Mouse (Mus musculus) forebrain, embryonic 11.5 days (tissue): Measurements from ENCODE around the gene Vkorc1l1. TPM values are rescaled to one million over a fixed set of nuclear protein-coding genes. Genes with fewer than 3 reads are reported as not detected.

ENCODE experiments used
- ATAC-seq: fragments of 200-750 bp; cut with Nextera tagmentation; replicated peaks from 2 replicates; pipeline ENCODE4 v1.8.0; 2017; ENCODE audit warnings: moderate TSS enrichment; ENCODE audit not compliant: low FRiP score
- DNase-seq: peaks from one replicate; pipeline ENCODE4 v3.0.0-alpha.2; 2017; ENCODE audit warnings: low spot score
- H3K27ac ChIP-seq: fragments of 300-500 bp; sonication (generic); 2 replicates; pipeline ENCODE4 v1.5.1; 2014; ENCODE audit warnings: low read depth, low read length
- H3K27me3 ChIP-seq: fragments of 300-500 bp; sonication (generic); 2 replicates; pipeline ENCODE4 v1.6.1; 2014; ENCODE audit warnings: mild to moderate bottlenecking, low read length, mixed read lengths; ENCODE audit not compliant: control insufficient read depth, insufficient read depth
- H3K36me3 ChIP-seq: fragments of 300-500 bp; sonication (generic); 2 replicates; pipeline ENCODE4 v1.6.1; 2014; ENCODE audit warnings: mild to moderate bottlenecking, low read length, moderate library complexity, mixed read lengths; ENCODE audit not compliant: control insufficient read depth, insufficient read depth
- H3K4me1 ChIP-seq: fragments of 300-500 bp; sonication (generic); replicated peaks from 2 replicates; pipeline ENCODE4 v1.6.1; 2014; ENCODE audit warnings: low read length, mixed read lengths; ENCODE audit not compliant: control insufficient read depth, insufficient read depth
- H3K4me2 ChIP-seq: fragments of 300-500 bp; sonication (generic); 2 replicates; pipeline ENCODE4 v1.6.1; 2014; ENCODE audit warnings: low read depth, mild to moderate bottlenecking, low read length, moderate library complexity, mixed read lengths; ENCODE audit not compliant: severe bottlenecking
- H3K4me3 ChIP-seq: fragments of 300-500 bp; sonication (generic); 2 replicates; pipeline ENCODE4 v1.5.1; 2014; ENCODE audit warnings: low read depth, low read length
- H3K9ac ChIP-seq: fragments of 300-500 bp; sonication (generic); 2 replicates; pipeline ENCODE4 v1.6.1; 2014; ENCODE audit warnings: low read length
- H3K9me3 ChIP-seq: fragments of 300-500 bp; sonication (generic); 2 replicates; pipeline ENCODE4 v1.6.1; 2016; ENCODE audit warnings: low read length, mixed read lengths; ENCODE audit not compliant: control insufficient read depth
- WGBS: fragments of 180-500 bp; shearing (Covaris S2); extraction: QIAGEN DNeasy Blood & Tissue Kit; methylation state at CpG from one replicate; pipeline ENCODE4 v1.1.7; 2014; 5-methylcytosine and 5-hydroxymethylcytosine counted together
- polyA plus RNA-seq: library from polyadenylated mRNA; unstranded; fragments of >200 nt; fragmentation: Nextera tagmentation; extraction: Ambion mirVana; gene quantifications from 2 replicates; pipeline ENCODE4 v1.2.1, GENCODE M21; 2014

Vkorc1l1 gene
- polyA plus RNA-seq, 1 experiment from 2014 or later = 35.7 TPM

- WGBS = 85% methylated on average over 3 of the region's 3 CpGs
- no peak for ATAC-seq
- no peaks in the 10 kb centered on the region for H3K27me3 ChIP-seq
- no peak overlapping the region for H3K4me3 ChIP-seq
- DNase-seq = peak; percentile 13
- no peak overlapping the region for H3K4me2 ChIP-seq
- no peak overlapping the region for H3K9ac ChIP-seq
- no peaks in the 10 kb centered on the region for H3K9me3 ChIP-seq
- H3K36me3 ChIP-seq = peaks cover 3% of the 10 kb centered on the region; the same call in 1 of the 2 replicates
- no peaks in the 10 kb centered on the region for H3K4me1 ChIP-seq
- no peak overlapping the region for H3K27ac ChIP-seq
Observed at GRCm38 (mm10) chr5:129980216-129980615, 38.4 kb downstream of the Vkorc1l1 start.

GRCm38 (mm10) chr5:129989376-129989775, 47.6 kb downstream of the Vkorc1l1 start:
- Histone ChIP-seq H3K9me3 (no peaks in the 10 kb centered on the region), H3K9ac (no peak overlapping the region), H3K4me3 (no peak overlapping the region), H3K27me3 (no peaks in the 10 kb centered on the region), H3K4me2 (no peak overlapping the region), H3K4me1 (no peaks in the 10 kb centered on the region), H3K27ac (no peak overlapping the region), H3K36me3 (no peaks in the 10 kb centered on the region; the same call in 1 of the 2 replicates)
- ATAC-seq (no peak), DNase-seq (no peak)
- 90% methylated on average over 13 of the region's 13 CpGs for WGBS

- WGBS = 95% methylated on average over 5 of the region's 5 CpGs
- no peak for ATAC-seq
- H3K9ac ChIP-seq = no peak overlapping the region
- no peaks in the 10 kb centered on the region for H3K9me3 ChIP-seq
- H3K36me3 ChIP-seq = no peaks in the 10 kb centered on the region; the same call in 1 of the 2 replicates
- no peak overlapping the region for H3K4me3 ChIP-seq
- no peaks in the 10 kb centered on the region for H3K4me1 ChIP-seq
- H3K4me2 ChIP-seq = no peak overlapping the region
- H3K27me3 ChIP-seq = no peaks in the 10 kb centered on the region
- DNase-seq = no peak
- no peak overlapping the region for H3K27ac ChIP-seq
Observed at GRCm38 (mm10) chr5:129991898-129992297, 50.1 kb downstream of the Vkorc1l1 start.

- H3K27me3 ChIP-seq = no peaks in the 10 kb centered on the region
- no peak overlapping the region for H3K27ac ChIP-seq
- no peak overlapping the region for H3K4me2 ChIP-seq
- 97% methylated on average over 14 of the region's 14 CpGs for WGBS
- no peak for ATAC-seq
- no peaks in the 10 kb centered on the region for H3K4me1 ChIP-seq
- no peaks in the 10 kb centered on the region for H3K36me3 ChIP-seq
- no peak for DNase-seq
- H3K9ac ChIP-seq = no peak overlapping the region
- H3K9me3 ChIP-seq = no peaks in the 10 kb centered on the region
- H3K4me3 ChIP-seq = no peak overlapping the region
Observed at GRCm38 (mm10) chr5:129993374-129993773, 51.6 kb downstream of the Vkorc1l1 start.

- 92% methylated on average over 7 of the region's 7 CpGs for WGBS
- no peaks in the 10 kb centered on the region for H3K9me3 ChIP-seq
- no peaks in the 10 kb centered on the region for H3K4me1 ChIP-seq
- H3K36me3 ChIP-seq = no peaks in the 10 kb centered on the region
- no peaks in the 10 kb centered on the region for H3K27me3 ChIP-seq
- H3K27ac ChIP-seq = no peak overlapping the region
- H3K4me2 ChIP-seq = no peak overlapping the region
- H3K9ac ChIP-seq = no peak overlapping the region
- DNase-seq (no peak), ATAC-seq (no peak)
- H3K4me3 ChIP-seq = no peak overlapping the region
Observed at GRCm38 (mm10) chr5:129994989-129995388, 53.2 kb downstream of the Vkorc1l1 start.

GRCm38 (mm10) chr5:129997700-129998099, 55.9 kb downstream of the Vkorc1l1 start:
- Histone ChIP-seq H3K9me3 (no peaks in the 10 kb centered on the region), H3K27ac (no peak overlapping the region), H3K4me2 (no peak overlapping the region), H3K4me1 (peaks cover 4% of the 10 kb centered on the region; the same call in 1 of the 2 replicates), H3K36me3 (no peaks in the 10 kb centered on the region), H3K4me3 (no peak overlapping the region), H3K27me3 (no peaks in the 10 kb centered on the region), H3K9ac (no peak overlapping the region)
- DNase-seq (no peak), ATAC-seq (no peak)
- 73% methylated on average over 19 of the region's 19 CpGs for WGBS

GRCm38 (mm10) chr5:129999097-129999496, 57.3 kb downstream of the Vkorc1l1 start:
- no peak overlapping the region for H3K4me3 ChIP-seq
- ATAC-seq = no peak

GRCm38 (mm10) chr5:130000735-130001134, 59.0 kb downstream of the Vkorc1l1 start:
- no peak for ATAC-seq
- 91% methylated on average over 12 of the region's 12 CpGs for WGBS
- no peak for DNase-seq

More at GRCm38 (mm10) chr5:129999097-129999496, 57.3 kb downstream of the Vkorc1l1 start:
- DNase-seq = peak; percentile 69
- Histone ChIP-seq H3K36me3 (no peaks in the 10 kb centered on the region), H3K27me3 (no peaks in the 10 kb centered on the region), H3K4me1 (peaks cover 5% of the 10 kb centered on the region; the same call in 1 of the 2 replicates), H3K27ac (no peak overlapping the region), H3K9me3 (no peaks in the 10 kb centered on the region; the same call in 1 of the 2 replicates), H3K9ac (no peak overlapping the region), H3K4me2 (no peak overlapping the region)
- WGBS = 45% methylated on average over 4 of the region's 4 CpGs

GRCm38 (mm10) chr5:130001356-130001987, 59.7 kb downstream of the Vkorc1l1 start:
- WGBS = 77% methylated on average over 5 of the region's 5 CpGs
- ATAC-seq (no peak), DNase-seq (no peak)
- no peak overlapping the region for H3K9ac ChIP-seq
- no peak overlapping the region for H3K4me3 ChIP-seq
- no peaks in the 10 kb centered on the region for H3K27me3 ChIP-seq
- H3K36me3 ChIP-seq = no peaks in the 10 kb centered on the region
- no peak overlapping the region for H3K4me2 ChIP-seq
- H3K9me3 ChIP-seq = no peaks in the 10 kb centered on the region; the same call in 1 of the 2 replicates
- H3K4me1 ChIP-seq = peaks cover 5% of the 10 kb centered on the region; the same call in 1 of the 2 replicates
- H3K27ac ChIP-seq = no peak overlapping the region

More at GRCm38 (mm10) chr5:130000735-130001134, 59.0 kb downstream of the Vkorc1l1 start:
- no peak overlapping the region for H3K27ac ChIP-seq
- no peak overlapping the region for H3K9ac ChIP-seq
- no peaks in the 10 kb centered on the region for H3K27me3 ChIP-seq
- H3K4me2 ChIP-seq = no peak overlapping the region
- H3K4me1 ChIP-seq = peaks cover 5% of the 10 kb centered on the region; the same call in 1 of the 2 replicates
- no peaks in the 10 kb centered on the region for H3K36me3 ChIP-seq
- no peak overlapping the region for H3K4me3 ChIP-seq
- H3K9me3 ChIP-seq = no peaks in the 10 kb centered on the region; the same call in 1 of the 2 replicates
